Mouse (Mus musculus) lung, postnatal 0 days (tissue): ENCODE measurements around the gene Flt1.

Source experiments
- CTCF ChIP-seq: IDR thresholded peaks from 2 replicates; pipeline ENCODE4 v1.5.1; 2016; ENCODE audit warnings: antibody characterized with exemption, mild to moderate bottlenecking
- EP300 ChIP-seq: IDR thresholded peaks from 2 replicates; pipeline ENCODE4 v1.6.1; 2016; ENCODE audit warnings: antibody characterized with exemption, mild to moderate bottlenecking, control low read depth

DNA sequence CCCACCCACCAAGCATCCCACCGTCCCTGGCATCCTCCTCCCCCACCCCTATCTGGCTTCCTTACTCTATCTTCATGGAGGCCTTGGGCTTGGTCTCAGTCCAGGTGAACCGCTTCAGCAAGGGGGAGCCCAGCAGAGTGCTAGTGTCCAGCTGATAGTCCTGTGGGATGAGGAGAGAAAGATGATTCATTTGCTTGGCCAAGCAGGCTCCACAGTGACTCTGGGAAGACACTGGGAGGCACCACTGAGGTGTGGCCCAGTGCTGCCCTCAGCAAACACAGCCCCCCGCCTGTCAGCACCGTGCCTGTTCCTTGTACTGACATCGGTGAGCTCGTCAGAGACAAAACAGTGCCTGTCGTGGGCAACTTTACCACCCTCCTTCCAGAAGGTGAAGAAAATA lies 159.5 kb downstream of the Flt1 start:
- no peak for TF ChIP-seq CTCF
- TF ChIP-seq EP300, result no peak
